Mouse (Mus musculus) MEL (cell line): ENCODE results near the gene Frs2. TPM values are rescaled to one million over a fixed set of nuclear protein-coding genes. Genes with fewer than 3 reads are reported as not detected.

Source experiments
- DNase-seq: peaks from one replicate; pipeline ENCODE4 v3.0.0; 2011; ENCODE audit warnings: low read depth, low spot score
- H3K27ac ChIP-seq: 2 replicates; pipeline ENCODE4 v1.5.1; 2012; ENCODE audit warnings: low read depth, mild to moderate bottlenecking, control low read depth, low read length, moderate library complexity; ENCODE audit not compliant: control insufficient read depth
- H3K27me3 ChIP-seq, 2 experiments: fragments of 150-350 bp in 1 of 2; sonication (generic) in 1 of 2; 2 replicates each; pipeline ENCODE4 v1.6.1; 2012; ENCODE audit warnings: low read length in 2 of 2, mild to moderate bottlenecking in 2 of 2, improper control_type of control experiment in 1 of 2, moderate library complexity in 1 of 2; ENCODE audit not compliant: insufficient read depth in 2 of 2, control insufficient read depth in 1 of 2
- H3K36me3 ChIP-seq, 2 experiments: 2 replicates each; pipeline ENCODE4 v1.6.1; 2012 to 2014; ENCODE audit warnings: low read length in 2 of 2, improper control_type of control experiment in 1 of 2, inconsistent platforms in 1 of 2, mild to moderate bottlenecking in 1 of 2; ENCODE audit not compliant: insufficient read depth in 2 of 2, control insufficient read depth in 1 of 2
- H3K4me1 ChIP-seq, 2 experiments: fragments of 150-350 bp in 1 of 2; sonication (generic) in 1 of 2; 2 replicates each; pipeline ENCODE4 v1.6.1; 2012; ENCODE audit warnings: low read length in 2 of 2, improper control_type of control experiment in 1 of 2, mild to moderate bottlenecking in 1 of 2; ENCODE audit not compliant: insufficient read depth in 2 of 2, control insufficient read depth in 1 of 2
- H3K4me3 ChIP-seq, 2 experiments: fragments of 150-350 bp in 1 of 2; sonication (generic) in 1 of 2; 2 replicates each; pipeline ENCODE4 v1.5.1; 2012; ENCODE audit warnings: low read depth in 2 of 2, low read length in 2 of 2, mild to moderate bottlenecking in 2 of 2, moderate library complexity in 2 of 2, control low read depth in 1 of 2, improper control_type of control experiment in 1 of 2; ENCODE audit not compliant: control insufficient read depth in 1 of 2, insufficient read depth in 1 of 2
- H3K79me2 ChIP-seq: 2 replicates; pipeline ENCODE4 v1.6.1; 2012; ENCODE audit warnings: mild to moderate bottlenecking, low read length, moderate library complexity; ENCODE audit not compliant: control insufficient read depth, poor library complexity, insufficient read depth
- H3K9ac ChIP-seq: 2 replicates; pipeline ENCODE4 v1.6.1; 2012; ENCODE audit warnings: low read depth, mild to moderate bottlenecking, control low read depth, low read length, moderate library complexity; ENCODE audit not compliant: control insufficient read depth, poor library complexity, severe bottlenecking
- H3K9me3 ChIP-seq: fragments of 150-350 bp; sonication (generic); replicated peaks from 2 replicates; pipeline ENCODE4 v1.6.1; 2012; ENCODE audit warnings: mild to moderate bottlenecking, low read length, improper control_type of control experiment, moderate library complexity; ENCODE audit not compliant: insufficient read depth
- CHD1 ChIP-seq: IDR thresholded peaks from 2 replicates; pipeline ENCODE4 v1.6.1; 2012; ENCODE audit warnings: low read depth, mild to moderate bottlenecking, inconsistent platforms, low read length, improper control_type of control experiment
- CHD2 ChIP-seq: IDR thresholded peaks from 2 replicates; pipeline ENCODE4 v1.6.1; 2011; ENCODE audit warnings: low read length, improper control_type of control experiment
- CTCF ChIP-seq, 3 experiments: IDR thresholded peaks in 2 of 3; conservative IDR thresholded peaks in 1 of 3; 2 replicates each; pipeline ENCODE4 v1.5.1; 2011 to 2012; ENCODE audit warnings: low read length in 3 of 3, low read depth in 2 of 3, mild to moderate bottlenecking in 2 of 3, improper control_type of control experiment in 1 of 3, inconsistent platforms in 1 of 3, mixed read lengths in 1 of 3, moderate library complexity in 1 of 3; ENCODE audit not compliant: control insufficient read depth in 1 of 3, insufficient read depth in 1 of 3, poor library complexity in 1 of 3, severe bottlenecking in 1 of 3
- ELF1 ChIP-seq: IDR thresholded peaks from 2 replicates; pipeline ENCODE4 v1.6.1; 2014; ENCODE audit warnings: low read depth, mild to moderate bottlenecking, inconsistent platforms, low read length, improper control_type of control experiment, moderate library complexity
- EP300 ChIP-seq, 2 experiments: IDR thresholded peaks; 2 replicates each; pipeline ENCODE4 v1.6.1; 2011; ENCODE audit warnings: improper control_type of control experiment in 2 of 2, low read length in 2 of 2, low read depth in 1 of 2, mild to moderate bottlenecking in 1 of 2
- GATA1 ChIP-seq: IDR thresholded peaks from 2 replicates; pipeline ENCODE4 v1.6.1; 2011; ENCODE audit warnings: low read depth, low read length, improper control_type of control experiment
- HCFC1 ChIP-seq: IDR thresholded peaks from 2 replicates; pipeline ENCODE4 v1.6.1; 2012; ENCODE audit warnings: low read depth, mild to moderate bottlenecking, inconsistent platforms, low read length, improper control_type of control experiment, moderate library complexity
- KAT2A ChIP-seq: conservative IDR thresholded peaks from 2 replicates; pipeline ENCODE4 v1.6.1; 2012; ENCODE audit warnings: low read depth, low read length, improper control_type of control experiment, inconsistent platforms
- MAFK ChIP-seq: IDR thresholded peaks from 2 replicates; pipeline ENCODE4 v1.6.1; 2011; ENCODE audit warnings: low read depth, mild to moderate bottlenecking, low read length, improper control_type of control experiment, borderline replicate concordance
- MXI1 ChIP-seq: IDR thresholded peaks from 2 replicates; pipeline ENCODE4 v1.6.1; 2011; ENCODE audit warnings: mild to moderate bottlenecking, low read depth, low read length, improper control_type of control experiment
- POLR2A ChIP-seq, 2 experiments: IDR thresholded peaks; 2 replicates each; pipeline ENCODE4 v1.6.1; 2011 to 2012; ENCODE audit warnings: low read length in 2 of 2, mild to moderate bottlenecking in 2 of 2, control low read depth in 1 of 2, improper control_type of control experiment in 1 of 2, low read depth in 1 of 2, moderate library complexity in 1 of 2; ENCODE audit not compliant: control insufficient read depth in 1 of 2, insufficient read depth in 1 of 2, poor library complexity in 1 of 2
- RAD21 ChIP-seq: IDR thresholded peaks from 2 replicates; pipeline ENCODE4 v1.6.1; 2011; ENCODE audit warnings: mild to moderate bottlenecking, low read depth, low read length, improper control_type of control experiment
- RCOR1 ChIP-seq: IDR thresholded peaks from 2 replicates; pipeline ENCODE4 v1.6.1; 2012; ENCODE audit warnings: low read depth, mild to moderate bottlenecking, inconsistent platforms, low read length, improper control_type of control experiment
- SMC3 ChIP-seq: IDR thresholded peaks from 2 replicates; pipeline ENCODE4 v1.6.1; 2011; ENCODE audit warnings: low read depth, low read length, improper control_type of control experiment
- TCF12 ChIP-seq: IDR thresholded peaks from 2 replicates; pipeline ENCODE4 v1.6.1; 2014; ENCODE audit warnings: low read depth, mild to moderate bottlenecking, inconsistent platforms, low read length, improper control_type of control experiment, moderate library complexity
- UBTF ChIP-seq: IDR thresholded peaks from 2 replicates; pipeline ENCODE4 v1.6.1; 2012; ENCODE audit warnings: low read depth, mild to moderate bottlenecking, inconsistent platforms, low read length, improper control_type of control experiment, moderate library complexity, borderline replicate concordance; ENCODE audit not compliant: insufficient read depth
- USF1 ChIP-seq: IDR thresholded peaks from 2 replicates; pipeline ENCODE4 v1.6.1; 2014; ENCODE audit warnings: low read depth, mild to moderate bottlenecking, inconsistent platforms, low read length, improper control_type of control experiment, moderate library complexity
- ZC3H11A ChIP-seq: IDR thresholded peaks from 2 replicates; pipeline ENCODE4 v1.6.1; 2012; ENCODE audit warnings: low read depth, mild to moderate bottlenecking, inconsistent platforms, low read length, improper control_type of control experiment
- ZKSCAN1 ChIP-seq: IDR thresholded peaks from 2 replicates; pipeline ENCODE4 v1.6.1; 2012; ENCODE audit warnings: low read depth, mild to moderate bottlenecking, inconsistent platforms, low read length, improper control_type of control experiment, moderate library complexity
- ZNF384 ChIP-seq: IDR thresholded peaks from 2 replicates; pipeline ENCODE4 v1.6.1; 2012; ENCODE audit warnings: low read depth, mild to moderate bottlenecking, inconsistent platforms, low read length, improper control_type of control experiment
- polyA plus RNA-seq, 2 experiments: library from polyadenylated mRNA; stranded (reverse) in 1 of 2; unstranded in 1 of 2; fragments of >175 nt in 1 of 2; fragments of >200 nt in 1 of 2; gene quantifications; 2 replicates each; pipeline versions ENCODE4 v1.2.1 to v1.2.4; 2012; ENCODE audit warnings: low replicate concordance in 2 of 2, low read depth in 1 of 2; ENCODE audit not compliant: insufficient read length in 2 of 2, insufficient read depth in 1 of 2, missing spikeins in 1 of 2
- total RNA-seq: library from RNA; depleted of rRNA; stranded (reverse); fragments of 300-350 nt; gene quantifications from 2 replicates; pipeline ENCODE4 v1.2.3, GENCODE M21; 2012

Frs2 gene
- total and polyA plus RNA-seq, 3 experiments: 6.7 to 129 (median 11.8) TPM

- no peak for TF ChIP-seq CTCF (IDR thresholded peaks at IDR 0.05 in 2 of 3, conservative IDR thresholded peaks at IDR 0.05 in 1 of 3; ENCODE audit: control insufficient read depth in 1 of 3, insufficient read depth in 1 of 3, low read depth in 2 of 3, low read length in 3 of 3, poor library complexity in 1 of 3, severe bottlenecking in 1 of 3)
- TF ChIP-seq ZNF384: no peak
- no peak for TF ChIP-seq RAD21
Observed at GRCm38 (mm10) chr10:117148361-117149003, at the start of gene Frs2 (continued).

- no peak for TF ChIP-seq GATA1
- no peak for TF ChIP-seq SMC3
- TF ChIP-seq TCF12: no peak
- TF ChIP-seq CHD1: no peak
- no peak for TF ChIP-seq ELF1
- no peak for TF ChIP-seq CHD2
- no peak for TF ChIP-seq HCFC1
- Histone ChIP-seq H3K9ac (no peak overlapping the region), H3K36me3 (no peaks in the 10 kb centered on the region), H3K79me2 (no peaks in the 10 kb centered on the region), H3K9me3 (no peaks in the 10 kb centered on the region), H3K27me3 (peaks cover 2 to 15% of the 10 kb centered on the region in 2 experiments), H3K4me1 (no peaks in the 10 kb centered on the region), H3K4me3 (no peak overlapping the region), H3K27ac (no peak overlapping the region)
- DNase-seq: no peak
Observed at GRCm38 (mm10) chr10:117196696-117197095, 48.4 kb upstream of the Frs2 start.

- Histone ChIP-seq H3K36me3 (no peaks in the 10 kb centered on the region), H3K27ac (no peak overlapping the region), H3K4me3 (no peak overlapping the region), H3K9ac (no peak overlapping the region), H3K4me1 (no peaks in the 10 kb centered on the region), H3K27me3 (peaks cover 2 to 15% of the 10 kb centered on the region in 2 experiments), H3K79me2 (no peaks in the 10 kb centered on the region), H3K9me3 (no peaks in the 10 kb centered on the region)
- no peak for DNase-seq
- TF ChIP-seq ZNF384 (0 out of 2 replicates have a peak, but pooled peaks have one; percentile 10), GATA1 (no peak), MXI1 (no peak)
Observed at GRCm38 (mm10) chr10:117195748-117196147, 47.4 kb upstream of the Frs2 start.

GRCm38 (mm10) chr10:117195005-117195404 is 46.7 kb upstream of the Frs2 start:
- no peak for TF ChIP-seq KAT2A
- no peak for TF ChIP-seq RCOR1
- no peak for TF ChIP-seq USF1
- no peak for TF ChIP-seq TCF12
- TF ChIP-seq POLR2A (IDR thresholded peaks at IDR 0.05; ENCODE audit: control insufficient read depth in 1 of 2, insufficient read depth in 1 of 2, low read depth in 1 of 2, low read length in 2 of 2, poor library complexity in 1 of 2): no peak
- no peak for TF ChIP-seq EP300 (IDR thresholded peaks at IDR 0.05; ENCODE audit: low read depth in 1 of 2, low read length in 2 of 2)
- TF ChIP-seq MAFK: no peak
- no peak for TF ChIP-seq HCFC1
- no peak for TF ChIP-seq ZKSCAN1
- TF ChIP-seq ZC3H11A: no peak
- no peak for TF ChIP-seq CHD1
- no peak for TF ChIP-seq UBTF
- TF ChIP-seq ELF1: no peak
- H3K27me3 ChIP-seq: peaks cover 2 to 15% of the 10 kb centered on the region in 2 experiments

More at GRCm38 (mm10) chr10:117195005-117195404, 46.7 kb upstream of the Frs2 start:
- Histone ChIP-seq H3K36me3 (no peaks in the 10 kb centered on the region), H3K4me1 (no peaks in the 10 kb centered on the region), H3K79me2 (no peaks in the 10 kb centered on the region), H3K27ac (no peak overlapping the region), H3K4me3 (no peak overlapping the region), H3K9ac (no peak overlapping the region), H3K9me3 (no peaks in the 10 kb centered on the region)
- no peak for DNase-seq
